Mouse (Mus musculus) MEL (cell line): ENCODE measurements around the gene Baz2a. TPM values are rescaled to one million over a fixed set of nuclear protein-coding genes. Genes with fewer than 3 reads are reported as not detected.

Experiments
- DNase-seq: peaks from one replicate; pipeline ENCODE4 v3.0.0; 2011; ENCODE audit warnings: low read depth, low spot score
- H3K27ac ChIP-seq: 2 replicates; pipeline ENCODE4 v1.5.1; 2012; ENCODE audit warnings: low read depth, mild to moderate bottlenecking, control low read depth, low read length, moderate library complexity; ENCODE audit not compliant: control insufficient read depth
- H3K27me3 ChIP-seq, 2 experiments: fragments of 150-350 bp in 1 of 2; sonication (generic) in 1 of 2; 2 replicates each; pipeline ENCODE4 v1.6.1; 2012; ENCODE audit warnings: low read length in 2 of 2, mild to moderate bottlenecking in 2 of 2, improper control_type of control experiment in 1 of 2, moderate library complexity in 1 of 2; ENCODE audit not compliant: insufficient read depth in 2 of 2, control insufficient read depth in 1 of 2
- H3K36me3 ChIP-seq, 2 experiments: 2 replicates each; pipeline ENCODE4 v1.6.1; 2012 to 2014; ENCODE audit warnings: low read length in 2 of 2, improper control_type of control experiment in 1 of 2, inconsistent platforms in 1 of 2, mild to moderate bottlenecking in 1 of 2; ENCODE audit not compliant: insufficient read depth in 2 of 2, control insufficient read depth in 1 of 2
- H3K4me1 ChIP-seq, 2 experiments: fragments of 150-350 bp in 1 of 2; sonication (generic) in 1 of 2; 2 replicates each; pipeline ENCODE4 v1.6.1; 2012; ENCODE audit warnings: low read length in 2 of 2, improper control_type of control experiment in 1 of 2, mild to moderate bottlenecking in 1 of 2; ENCODE audit not compliant: insufficient read depth in 2 of 2, control insufficient read depth in 1 of 2
- H3K4me3 ChIP-seq, 2 experiments: fragments of 150-350 bp in 1 of 2; sonication (generic) in 1 of 2; 2 replicates each; pipeline ENCODE4 v1.5.1; 2012; ENCODE audit warnings: low read depth in 2 of 2, low read length in 2 of 2, mild to moderate bottlenecking in 2 of 2, moderate library complexity in 2 of 2, control low read depth in 1 of 2, improper control_type of control experiment in 1 of 2; ENCODE audit not compliant: control insufficient read depth in 1 of 2, insufficient read depth in 1 of 2
- H3K79me2 ChIP-seq: 2 replicates; pipeline ENCODE4 v1.6.1; 2012; ENCODE audit warnings: mild to moderate bottlenecking, low read length, moderate library complexity; ENCODE audit not compliant: control insufficient read depth, poor library complexity, insufficient read depth
- H3K9ac ChIP-seq: 2 replicates; pipeline ENCODE4 v1.6.1; 2012; ENCODE audit warnings: low read depth, mild to moderate bottlenecking, control low read depth, low read length, moderate library complexity; ENCODE audit not compliant: control insufficient read depth, poor library complexity, severe bottlenecking
- H3K9me3 ChIP-seq: fragments of 150-350 bp; sonication (generic); replicated peaks from 2 replicates; pipeline ENCODE4 v1.6.1; 2012; ENCODE audit warnings: mild to moderate bottlenecking, low read length, improper control_type of control experiment, moderate library complexity; ENCODE audit not compliant: insufficient read depth
- BHLHE40 ChIP-seq: IDR thresholded peaks from 2 replicates; pipeline ENCODE4 v1.6.1; 2012; ENCODE audit warnings: low read depth, mild to moderate bottlenecking, inconsistent platforms, low read length, improper control_type of control experiment, borderline replicate concordance
- CHD1 ChIP-seq: IDR thresholded peaks from 2 replicates; pipeline ENCODE4 v1.6.1; 2012; ENCODE audit warnings: low read depth, mild to moderate bottlenecking, inconsistent platforms, low read length, improper control_type of control experiment
- CTCF ChIP-seq, 3 experiments: IDR thresholded peaks in 2 of 3; conservative IDR thresholded peaks in 1 of 3; 2 replicates each; pipeline ENCODE4 v1.5.1; 2011 to 2012; ENCODE audit warnings: low read length in 3 of 3, low read depth in 2 of 3, mild to moderate bottlenecking in 2 of 3, improper control_type of control experiment in 1 of 3, inconsistent platforms in 1 of 3, mixed read lengths in 1 of 3, moderate library complexity in 1 of 3; ENCODE audit not compliant: control insufficient read depth in 1 of 3, insufficient read depth in 1 of 3, poor library complexity in 1 of 3, severe bottlenecking in 1 of 3
- E2F4 ChIP-seq: IDR thresholded peaks from 2 replicates; pipeline ENCODE4 v1.6.1; 2011; ENCODE audit warnings: low read depth, low read length, improper control_type of control experiment, borderline replicate concordance
- ELF1 ChIP-seq: IDR thresholded peaks from 2 replicates; pipeline ENCODE4 v1.6.1; 2014; ENCODE audit warnings: low read depth, mild to moderate bottlenecking, inconsistent platforms, low read length, improper control_type of control experiment, moderate library complexity
- EP300 ChIP-seq, 2 experiments: IDR thresholded peaks; 2 replicates each; pipeline ENCODE4 v1.6.1; 2011; ENCODE audit warnings: improper control_type of control experiment in 2 of 2, low read length in 2 of 2, low read depth in 1 of 2, mild to moderate bottlenecking in 1 of 2
- ETS1 ChIP-seq: IDR thresholded peaks from 2 replicates; pipeline ENCODE4 v1.6.1; 2012; ENCODE audit warnings: low read depth, mild to moderate bottlenecking, inconsistent platforms, low read length, improper control_type of control experiment, moderate library complexity
- HCFC1 ChIP-seq: IDR thresholded peaks from 2 replicates; pipeline ENCODE4 v1.6.1; 2012; ENCODE audit warnings: low read depth, mild to moderate bottlenecking, inconsistent platforms, low read length, improper control_type of control experiment, moderate library complexity
- KAT2A ChIP-seq: conservative IDR thresholded peaks from 2 replicates; pipeline ENCODE4 v1.6.1; 2012; ENCODE audit warnings: low read depth, low read length, improper control_type of control experiment, inconsistent platforms
- MAX ChIP-seq: IDR thresholded peaks from 2 replicates; pipeline ENCODE4 v1.6.1; 2011; ENCODE audit warnings: low read length, improper control_type of control experiment
- MAZ ChIP-seq: IDR thresholded peaks from 2 replicates; pipeline ENCODE4 v1.6.1; 2012; ENCODE audit warnings: low read depth, mild to moderate bottlenecking, inconsistent platforms, low read length, improper control_type of control experiment
- MXI1 ChIP-seq: IDR thresholded peaks from 2 replicates; pipeline ENCODE4 v1.6.1; 2011; ENCODE audit warnings: mild to moderate bottlenecking, low read depth, low read length, improper control_type of control experiment
- MYB ChIP-seq: IDR thresholded peaks from 2 replicates; pipeline ENCODE4 v1.6.1; 2011; ENCODE audit warnings: mild to moderate bottlenecking, low read depth, low read length, improper control_type of control experiment
- MYC ChIP-seq: IDR thresholded peaks from 2 replicates; pipeline ENCODE4 v1.6.1; 2011; ENCODE audit warnings: low read depth, mild to moderate bottlenecking, low read length, improper control_type of control experiment, moderate library complexity
- NELFE ChIP-seq: IDR thresholded peaks from 2 replicates; pipeline ENCODE4 v1.6.1; 2011; ENCODE audit warnings: low read depth, low read length, improper control_type of control experiment
- POLR2AphosphoS2 ChIP-seq: IDR thresholded peaks from 2 replicates; pipeline ENCODE4 v1.6.1; 2011; ENCODE audit warnings: low read length, improper control_type of control experiment
- RCOR1 ChIP-seq: IDR thresholded peaks from 2 replicates; pipeline ENCODE4 v1.6.1; 2012; ENCODE audit warnings: low read depth, mild to moderate bottlenecking, inconsistent platforms, low read length, improper control_type of control experiment
- SIN3A ChIP-seq: IDR thresholded peaks from 2 replicates; pipeline ENCODE4 v1.6.1; 2012; ENCODE audit warnings: low read length, improper control_type of control experiment, inconsistent platforms
- SMC3 ChIP-seq: IDR thresholded peaks from 2 replicates; pipeline ENCODE4 v1.6.1; 2011; ENCODE audit warnings: low read depth, low read length, improper control_type of control experiment
- TBP ChIP-seq: IDR thresholded peaks from 2 replicates; pipeline ENCODE4 v1.8.0; 2011; ENCODE audit warnings: low read depth, low read length, improper control_type of control experiment
- TCF12 ChIP-seq: IDR thresholded peaks from 2 replicates; pipeline ENCODE4 v1.6.1; 2014; ENCODE audit warnings: low read depth, mild to moderate bottlenecking, inconsistent platforms, low read length, improper control_type of control experiment, moderate library complexity
- ZNF384 ChIP-seq: IDR thresholded peaks from 2 replicates; pipeline ENCODE4 v1.6.1; 2012; ENCODE audit warnings: low read depth, mild to moderate bottlenecking, inconsistent platforms, low read length, improper control_type of control experiment
- polyA plus RNA-seq, 2 experiments: library from polyadenylated mRNA; stranded (reverse) in 1 of 2; unstranded in 1 of 2; fragments of >175 nt in 1 of 2; fragments of >200 nt in 1 of 2; gene quantifications; 2 replicates each; pipeline versions ENCODE4 v1.2.1 to v1.2.4; 2012; ENCODE audit warnings: low replicate concordance in 2 of 2, low read depth in 1 of 2; ENCODE audit not compliant: insufficient read length in 2 of 2, insufficient read depth in 1 of 2, missing spikeins in 1 of 2
- total RNA-seq: library from RNA; depleted of rRNA; stranded (reverse); fragments of 300-350 nt; gene quantifications from 2 replicates; pipeline ENCODE4 v1.2.3, GENCODE M21; 2012

Gene Baz2a
- total and polyA plus RNA-seq, 3 experiments, result 5.5 to 46.0 (median 33.8) TPM

DNA sequence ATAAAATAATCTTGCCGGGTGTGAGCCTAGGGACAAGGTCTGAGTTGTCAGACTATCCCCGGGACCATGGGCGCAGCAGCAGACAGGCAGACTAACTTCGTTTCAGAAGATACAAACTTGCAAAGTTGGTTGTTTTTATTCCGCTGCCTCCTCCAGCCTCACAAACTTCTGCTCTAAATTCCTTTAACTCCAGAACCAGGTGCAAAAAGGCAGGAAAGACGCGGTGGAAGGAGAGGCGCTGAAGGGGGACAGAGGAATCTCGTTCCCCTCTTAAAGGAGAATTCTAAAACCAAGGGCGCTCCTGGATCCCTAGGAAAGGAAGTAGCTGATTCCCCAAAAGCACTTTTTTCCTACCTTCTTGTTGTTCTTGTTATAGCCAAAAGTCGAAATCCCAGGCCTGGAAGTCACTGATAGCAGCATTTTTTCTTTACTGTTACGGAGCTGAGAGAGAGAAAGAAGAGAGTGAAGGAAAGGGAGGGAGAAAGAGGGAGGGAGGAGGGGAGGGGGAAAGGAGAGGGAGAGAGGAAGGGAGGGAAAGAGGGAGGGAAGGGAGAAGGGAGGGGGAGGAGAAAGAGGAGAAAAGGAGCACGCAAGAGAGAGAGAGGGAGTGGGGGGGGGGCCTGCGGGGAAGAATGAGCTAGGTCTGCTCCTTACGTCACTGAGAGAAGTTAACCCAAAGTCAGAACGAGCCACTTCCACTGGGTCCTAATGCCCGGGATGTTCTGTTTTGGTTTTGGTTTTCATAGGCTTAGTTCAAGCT is 84.8 kb downstream of the Baz2a start:
- Histone ChIP-seq H3K27me3 (no peaks in the 10 kb centered on the region), H3K9ac (peak overlapping the region; percentile 76), H3K36me3 (peaks cover 0 to 8% of the 10 kb centered on the region in 2 experiments; a peak in 2 of 4 replicates), H3K9me3 (no peaks in the 10 kb centered on the region), H3K27ac (peak overlapping the region; percentile 43), H3K4me1 (peaks cover 0 to 6% of the 10 kb centered on the region in 2 experiments; a peak in 1 of 4 replicates), H3K79me2 (peaks cover 2% of the 10 kb centered on the region; the same call in 1 of the 2 replicates), H3K4me3 (peak overlapping the region; percentile 90 to 94)
- peak; percentile 20 to 59; a peak in 3 of 4 replicates for TF ChIP-seq EP300 (IDR thresholded peaks at IDR 0.05; ENCODE audit: low read depth in 1 of 2, low read length in 2 of 2)
- TF ChIP-seq SIN3A, result peak; percentile 99
- TF ChIP-seq MYB, result no peak
- TF ChIP-seq E2F4, result no peak
- peak; percentile 98 for TF ChIP-seq MAZ
- TF ChIP-seq HCFC1, result peak; percentile 79
- peak; percentile 48; the same call in 1 of the 2 replicates for TF ChIP-seq MAX
- peak; percentile 65 for TF ChIP-seq TBP
- TF ChIP-seq ZNF384, result peak; percentile 75
- TF ChIP-seq BHLHE40, result peak; percentile 49
- TF ChIP-seq CTCF (IDR thresholded peaks at IDR 0.05 in 2 of 3, conservative IDR thresholded peaks at IDR 0.05 in 1 of 3; ENCODE audit: control insufficient read depth in 1 of 3, insufficient read depth in 1 of 3, low read depth in 2 of 3, low read length in 3 of 3, poor library complexity in 1 of 3, severe bottlenecking in 1 of 3), result no peak
- peak; percentile 76 for TF ChIP-seq MXI1
- TF ChIP-seq NELFE, result 0 out of 2 replicates have a peak, but pooled peaks have one; percentile 4
- TF ChIP-seq TCF12, result peak; percentile 51; the same call in 1 of the 2 replicates
- peak; percentile 83 for TF ChIP-seq ETS1
- peak; percentile 57; the same call in 1 of the 2 replicates for TF ChIP-seq ELF1
- peak; percentile 50 for TF ChIP-seq KAT2A
- peak; percentile 13; the same call in 1 of the 2 replicates for TF ChIP-seq SMC3
- 0 out of 2 replicates have a peak, but pooled peaks have one; percentile 73 for TF ChIP-seq CHD1
- no peak for TF ChIP-seq MYC
- TF ChIP-seq POLR2AphosphoS2, result no peak
- peak; percentile 64; the same call in 1 of the 2 replicates for TF ChIP-seq RCOR1
- DNase-seq, result peak; percentile 89
